Mouse (Mus musculus) embryonic fibroblast, embryonic 13.5 days (primary cell): ENCODE measurements around the gene Rcvrn.

ENCODE experiments used
- CTCF ChIP-seq: IDR thresholded peaks from 2 replicates; pipeline ENCODE4 v1.5.1; 2011; ENCODE audit warnings: mild to moderate bottlenecking, control low read depth, low read length, moderate library complexity, borderline replicate concordance; ENCODE audit not compliant: insufficient read depth
- POLR2A ChIP-seq: IDR thresholded peaks from 2 replicates; pipeline ENCODE4 v1.6.1; 2011; ENCODE audit warnings: low read depth, mild to moderate bottlenecking, control low read depth, low read length, moderate library complexity

DNA sequence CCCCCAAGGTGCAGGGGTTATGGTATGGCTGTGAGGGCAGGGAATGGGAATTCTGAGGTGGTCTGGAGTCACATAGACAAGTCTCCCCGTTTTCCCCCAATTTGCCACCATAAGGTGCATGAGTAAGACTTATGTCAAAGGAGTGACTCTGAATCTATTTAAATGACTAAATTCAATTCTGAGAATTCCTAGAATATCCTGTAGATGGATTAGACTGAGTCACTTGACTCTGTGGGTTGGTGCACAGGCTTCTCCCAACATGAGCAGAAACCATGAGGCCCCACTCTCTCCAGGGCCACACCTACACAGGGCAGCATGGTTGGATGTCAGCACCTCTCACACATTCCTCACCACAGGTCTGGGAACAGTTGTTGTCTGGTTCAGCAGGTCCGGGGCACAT lies 15.2 kb upstream of the Rcvrn start:
- TF ChIP-seq POLR2A (no peak), CTCF (no peak)
